Mouse (Mus musculus): ENCODE results near the gene Ube2c.

GRCm38 (mm10) chr2:164754800-164755199, 14.9 kb upstream of the Ube2c start:
- TF ChIP-seq CTCF (IDR thresholded peaks at IDR 0.05; ENCODE audit: extremely low read depth, insufficient read length, insufficient replicate concordance, low read depth, low read length) (no peak), POLR2A (IDR thresholded peaks at IDR 0.05; ENCODE audit: low read depth, low read length) (no peak)

Data from small intestine, adult 2 months (tissue).